Mouse (Mus musculus): ENCODE results near the gene Atg2a.
"Not testable (repeated sequence)": the region's sequence is repeated elsewhere in the genome, so short reads cannot be mapped to it uniquely, and the experiment has no call there.

Gene Atg2a

GRCm38 (mm10) chr19:6276426-6277421 is 35.3 kb downstream of the Atg2a start, which contains the start of gene Ehd1:
Gene Ehd1 (plus strand): TSS chr19:6276725.
- DNase-seq (ENCODE audit: low spot score in 2 of 2), result peak; percentile 95 to 97

- no peak for DNase-seq (ENCODE audit: low spot score in 2 of 2)
Observed at GRCm38 (mm10) chr19:6277661-6278438, 36.4 kb downstream of the Atg2a start.

- no peak for DNase-seq (ENCODE audit: low spot score in 2 of 2)
Observed at GRCm38 (mm10) chr19:6278439-6279073, 37.1 kb downstream of the Atg2a start.

GRCm38 (mm10) chr19:6279481-6280144 is 38.1 kb downstream of the Atg2a start:
- no peak for DNase-seq (ENCODE audit: low spot score in 2 of 2)

GRCm38 (mm10) chr19:6280554-6280953 is 39.1 kb downstream of the Atg2a start:
- no peak for DNase-seq (ENCODE audit: low spot score in 2 of 2)

GRCm38 (mm10) chr19:6281122-6282020 is 39.9 kb downstream of the Atg2a start:
- DNase-seq (ENCODE audit: low spot score in 2 of 2), result no peak

- no peak for DNase-seq (ENCODE audit: low spot score in 2 of 2)
Observed at GRCm38 (mm10) chr19:6283001-6283400, 41.5 kb downstream of the Atg2a start.

- no peak for DNase-seq (ENCODE audit: low spot score in 2 of 2)
Observed at GRCm38 (mm10) chr19:6284502-6284901, 43.0 kb downstream of the Atg2a start.

GRCm38 (mm10) chr19:6285226-6285625 is 43.8 kb downstream of the Atg2a start:
- DNase-seq (ENCODE audit: low spot score in 2 of 2), result no peak

- DNase-seq (ENCODE audit: low spot score in 2 of 2), result no peak
Observed at GRCm38 (mm10) chr19:6285632-6286433, 44.4 kb downstream of the Atg2a start.

GRCm38 (mm10) chr19:6286434-6287401 is 45.2 kb downstream of the Atg2a start:
- DNase-seq (ENCODE audit: low spot score in 2 of 2), result peak in 1 of 2 experiments; percentile 39

- DNase-seq (ENCODE audit: low spot score in 2 of 2), result no peak
Observed at GRCm38 (mm10) chr19:6288236-6288894, 46.9 kb downstream of the Atg2a start.

- DNase-seq (ENCODE audit: low spot score in 2 of 2), result no peak
Observed at GRCm38 (mm10) chr19:6289696-6290238, 48.3 kb downstream of the Atg2a start.

- not testable (repeated sequence) for DNase-seq (ENCODE audit: low spot score in 2 of 2)
Observed at GRCm38 (mm10) chr19:6290720-6291116, 49.2 kb downstream of the Atg2a start.

- DNase-seq (ENCODE audit: low spot score in 2 of 2), result no peak
Observed at GRCm38 (mm10) chr19:6291117-6291781, 49.8 kb downstream of the Atg2a start.

GRCm38 (mm10) chr19:6292262-6292661 is 50.8 kb downstream of the Atg2a start:
- DNase-seq (ENCODE audit: low spot score in 2 of 2), result no peak

GRCm38 (mm10) chr19:6294301-6294700 is 52.8 kb downstream of the Atg2a start:
- no peak for DNase-seq (ENCODE audit: low spot score in 2 of 2)

Measured in left cerebral cortex, adult 9 months (tissue).